Mouse (Mus musculus): ENCODE results near the gene Zfp668.
A peak's percentile ranks its signal among the peaks of the same experiment; 100 is the strongest.

The Zfp668 gene

GRCm38 (mm10) chr7:127895442-127895841, 18.8 kb upstream of the Zfp668 start, which contains the start of the genes Gm21974 and Vkorc1:
Gm21974 (minus strand) TSS chr7:127895454.
Vkorc1 (minus strand) TSS chr7:127895617.
- peak; percentile 98 for DNase-seq (ENCODE audit: low spot score)

- peak; percentile 24 for DNase-seq (ENCODE audit: low spot score)
These were observed 17.9 kb upstream of the Zfp668 start for GRCm38 (mm10) chr7:127894480-127894879.

GRCm38 (mm10) chr7:127890798-127891197, 14.2 kb upstream of the Zfp668 start, which contains the start of gene Prss53:
Prss53 (minus strand) TSS chr7:127890970.
- peak; percentile 31 for DNase-seq (ENCODE audit: low spot score)

DNA sequence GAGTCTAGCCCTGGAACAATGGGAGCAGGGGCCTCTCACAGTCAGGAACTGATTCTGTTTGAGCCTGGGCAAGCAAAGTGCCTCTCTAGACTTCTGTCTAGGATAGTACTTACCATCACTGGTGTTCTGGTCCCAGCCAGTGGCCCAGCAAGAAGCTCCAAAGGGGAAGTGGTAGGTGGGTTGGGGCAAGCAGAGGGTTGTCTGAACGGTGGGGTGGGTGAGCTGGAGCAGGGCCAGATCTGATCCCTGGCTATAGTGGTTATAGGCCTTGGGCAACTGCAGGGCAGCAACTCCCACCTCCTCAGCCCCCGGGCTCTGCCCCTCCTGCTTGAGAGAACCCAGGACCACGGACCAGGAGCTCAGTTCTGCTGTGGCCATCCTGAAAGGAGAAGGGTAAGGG, 12.2 kb upstream of the Zfp668 start:
- DNase-seq (ENCODE audit: low spot score), result no peak

GRCm38 (mm10) chr7:127887781-127888180, 11.2 kb upstream of the Zfp668 start:
- DNase-seq (ENCODE audit: low spot score), result no peak

- no peak for DNase-seq (ENCODE audit: low spot score)
These were observed 10.6 kb upstream of the Zfp668 start for GRCm38 (mm10) chr7:127887191-127887590.

- DNase-seq (ENCODE audit: low spot score), result no peak
These were observed 9.9 kb upstream of the Zfp668 start for GRCm38 (mm10) chr7:127886551-127886950.

DNA sequence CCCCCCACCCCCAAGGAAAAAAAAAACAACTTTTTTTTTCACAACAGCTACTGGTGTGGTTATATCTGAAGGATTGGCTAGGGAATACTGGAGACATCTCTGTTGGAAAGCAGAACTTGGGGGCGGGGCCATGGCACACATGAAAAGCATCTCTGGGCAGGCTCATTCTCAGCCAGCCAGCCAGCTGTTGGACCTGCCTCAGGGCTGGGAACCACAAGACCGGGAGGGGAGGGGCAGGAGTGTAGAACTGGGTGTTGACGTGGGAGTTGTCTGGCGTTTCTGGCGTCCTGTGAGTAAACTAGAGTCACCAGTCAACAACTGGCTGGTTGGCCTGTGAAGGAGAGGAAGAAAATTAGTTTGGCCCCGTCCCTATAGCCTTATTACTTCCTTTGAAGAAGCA, 9.3 kb upstream of the Zfp668 start:
- DNase-seq (ENCODE audit: low spot score), result peak; percentile 63

- DNase-seq (ENCODE audit: low spot score), result no peak
These were observed 3.8 kb upstream of the Zfp668 start for GRCm38 (mm10) chr7:127880431-127880830.

DNA sequence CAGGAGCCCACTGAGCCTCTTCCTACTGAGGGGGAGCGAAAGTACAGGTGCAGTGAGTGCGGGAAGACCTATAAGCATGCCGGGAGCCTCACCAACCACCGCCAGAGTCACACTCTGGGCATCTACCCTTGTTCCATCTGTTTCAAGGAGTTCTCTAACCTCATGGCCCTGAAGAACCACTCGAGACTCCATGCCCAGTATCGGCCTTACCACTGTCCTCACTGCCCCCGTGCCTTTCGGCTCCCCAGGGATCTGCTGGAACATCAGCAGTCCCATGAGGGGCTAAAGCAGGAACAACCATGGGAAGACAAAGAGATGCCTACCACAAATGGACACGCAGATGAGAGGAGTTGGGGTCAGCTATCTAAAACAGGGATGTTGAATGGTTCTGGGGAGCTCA, 2.7 kb upstream of the Zfp668 start:
- DNase-seq (ENCODE audit: low spot score), result no peak

DNA sequence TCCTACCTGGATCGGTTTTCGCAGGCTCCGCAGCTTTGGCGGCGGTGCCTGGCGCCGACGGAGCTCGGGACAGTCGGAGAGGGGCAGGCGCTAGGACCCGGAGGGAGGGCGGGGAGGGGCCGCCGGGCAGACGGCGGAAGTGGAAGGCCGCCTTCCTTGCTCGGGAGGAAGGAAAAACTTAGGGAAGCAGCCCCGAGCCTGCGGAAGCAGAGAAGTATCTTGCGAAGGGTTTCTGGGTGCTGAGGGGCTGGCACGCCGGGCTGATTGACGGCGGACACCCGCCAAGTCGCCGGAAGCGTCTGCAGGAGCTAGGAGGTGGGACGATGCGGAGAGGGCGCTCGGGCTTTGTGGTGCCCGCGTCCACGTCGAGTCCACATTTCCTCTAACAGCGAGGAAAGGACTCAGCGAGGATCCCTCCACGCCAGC, 574 bp downstream of the Zfp668 start, which contains the start of gene Zfp646:
TSS of gene Zfp646 (plus strand) at position 181 of the 426 bp plus-strand sequence.
- DNase-seq (ENCODE audit: low spot score), result peak; percentile 71

- peak; percentile 93 for DNase-seq (ENCODE audit: low spot score)
These were observed 1.0 kb downstream of the Zfp668 start for GRCm38 (mm10) chr7:127875627-127876001.

DNA sequence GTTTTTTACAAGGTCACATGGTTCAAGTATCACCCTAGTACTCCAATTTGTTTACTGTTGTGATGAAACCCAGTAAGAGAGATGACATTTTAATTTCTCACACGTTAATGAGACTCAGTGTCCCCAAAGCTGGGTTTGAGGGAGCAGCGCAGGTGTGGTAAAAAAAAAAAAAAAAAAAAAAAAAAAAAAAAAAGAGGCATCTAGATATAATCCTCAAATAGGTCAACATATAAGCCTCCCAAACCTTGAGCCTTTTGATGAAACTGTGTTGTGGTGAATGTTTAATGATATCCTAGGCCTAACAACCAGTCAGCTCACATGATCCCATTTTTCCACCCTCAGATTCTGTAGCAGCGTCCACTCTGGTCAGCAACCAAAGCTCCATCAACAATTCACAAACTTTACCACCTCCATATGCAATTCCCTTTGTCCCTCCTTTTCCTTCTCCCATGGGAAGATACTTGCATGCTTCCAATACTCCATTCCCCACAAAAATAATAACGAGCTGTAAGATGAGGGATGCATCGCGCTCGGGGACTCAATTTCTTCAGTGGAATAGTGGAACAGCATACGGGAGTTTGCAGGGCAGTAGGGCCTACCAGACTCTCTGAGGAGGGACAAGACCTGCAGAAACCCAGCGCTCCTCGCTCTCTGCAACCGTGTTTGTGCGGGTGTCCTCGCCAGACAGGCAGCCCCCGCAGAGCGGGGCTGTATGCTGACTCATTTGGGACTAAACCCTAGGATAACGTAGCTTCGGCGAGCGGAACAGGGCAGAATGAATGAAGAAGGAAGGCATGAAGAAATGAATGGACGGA, 1.6 kb downstream of the Zfp668 start:
- no peak for DNase-seq (ENCODE audit: low spot score)

DNA sequence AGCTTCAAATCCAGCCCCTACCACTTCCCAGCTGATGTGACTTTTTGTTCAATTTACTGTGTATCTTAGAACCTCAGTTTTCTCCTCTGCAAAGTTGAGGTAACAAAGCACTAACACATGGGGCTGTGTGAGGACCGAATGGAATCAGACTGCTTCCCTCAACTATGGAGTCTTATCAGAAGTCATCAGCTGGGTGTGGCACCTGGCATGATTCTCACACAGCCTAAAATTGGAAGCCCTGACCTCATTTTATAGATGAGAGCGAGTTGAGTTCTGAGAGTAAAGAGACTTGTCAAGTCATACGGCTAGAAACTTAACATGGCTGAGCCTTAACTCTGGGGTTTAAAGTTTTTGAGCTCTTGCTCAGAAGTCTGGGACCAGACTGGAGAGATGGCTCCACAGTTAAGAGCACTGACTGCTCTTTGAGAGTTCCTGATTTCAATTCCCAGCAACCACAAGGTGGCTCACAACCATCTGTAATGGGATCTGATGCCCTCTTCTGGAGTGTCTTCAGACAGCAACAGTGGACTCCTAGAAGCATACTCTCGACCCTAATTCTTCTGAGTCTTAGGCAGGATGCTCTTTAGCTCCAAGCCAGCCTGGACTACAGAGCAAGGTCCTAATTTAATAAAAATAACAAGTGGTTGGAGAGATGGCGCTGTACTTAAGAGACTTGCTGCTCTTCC, 6.3 kb downstream of the Zfp668 start:
- DNase-seq (ENCODE audit: low spot score), result no peak

- no peak for DNase-seq (ENCODE audit: low spot score)
These were observed 7.3 kb downstream of the Zfp668 start for GRCm38 (mm10) chr7:127869149-127869810.

DNA sequence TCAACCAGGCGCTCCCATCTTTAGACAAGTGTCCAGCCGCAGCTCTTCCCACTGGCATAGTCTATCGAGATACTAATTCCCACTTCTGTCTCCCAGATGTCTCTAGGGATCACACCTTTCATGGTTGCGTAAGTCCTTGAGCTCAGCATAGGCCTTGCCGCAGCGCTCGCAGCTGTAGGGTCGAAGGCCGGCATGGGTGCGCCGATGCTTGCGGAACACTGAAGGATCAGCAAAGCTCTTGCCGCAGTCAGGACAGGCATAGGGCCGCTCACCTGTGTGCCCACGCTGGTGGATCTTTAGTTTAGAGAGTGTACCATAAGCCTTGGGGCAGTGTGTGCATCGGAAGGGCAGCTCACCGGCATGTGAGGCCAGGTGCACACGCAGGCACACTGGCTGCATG, 9.0 kb downstream of the Zfp668 start:
- no peak for DNase-seq (ENCODE audit: low spot score)

DNA sequence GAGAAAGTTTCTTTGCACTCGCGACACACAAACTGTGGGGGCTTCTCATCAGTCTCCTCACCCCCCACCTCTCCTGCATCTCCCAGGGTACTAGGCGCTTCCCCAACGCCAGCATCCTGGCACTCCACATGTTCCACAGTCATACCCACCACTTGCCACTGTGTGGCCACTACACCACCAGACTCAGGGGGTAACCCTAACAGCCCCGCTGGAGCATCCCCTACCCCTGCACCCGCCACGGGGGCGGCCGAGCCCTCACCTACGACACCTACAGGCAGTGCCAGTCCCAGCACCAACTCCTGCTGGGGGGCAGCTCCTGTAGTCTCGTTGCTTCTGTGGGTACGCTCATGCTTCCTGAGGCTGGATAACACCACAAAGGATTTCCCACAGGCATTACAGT, 10.2 kb downstream of the Zfp668 start:
- no peak for DNase-seq (ENCODE audit: low spot score)

GRCm38 (mm10) chr7:127858258-127858657, 18.4 kb downstream of the Zfp668 start:
- no peak for DNase-seq (ENCODE audit: low spot score)

GRCm38 (mm10) chr7:127850906-127851305, 25.7 kb downstream of the Zfp668 start:
- DNase-seq (ENCODE audit: low spot score), result peak; percentile 31

DNA sequence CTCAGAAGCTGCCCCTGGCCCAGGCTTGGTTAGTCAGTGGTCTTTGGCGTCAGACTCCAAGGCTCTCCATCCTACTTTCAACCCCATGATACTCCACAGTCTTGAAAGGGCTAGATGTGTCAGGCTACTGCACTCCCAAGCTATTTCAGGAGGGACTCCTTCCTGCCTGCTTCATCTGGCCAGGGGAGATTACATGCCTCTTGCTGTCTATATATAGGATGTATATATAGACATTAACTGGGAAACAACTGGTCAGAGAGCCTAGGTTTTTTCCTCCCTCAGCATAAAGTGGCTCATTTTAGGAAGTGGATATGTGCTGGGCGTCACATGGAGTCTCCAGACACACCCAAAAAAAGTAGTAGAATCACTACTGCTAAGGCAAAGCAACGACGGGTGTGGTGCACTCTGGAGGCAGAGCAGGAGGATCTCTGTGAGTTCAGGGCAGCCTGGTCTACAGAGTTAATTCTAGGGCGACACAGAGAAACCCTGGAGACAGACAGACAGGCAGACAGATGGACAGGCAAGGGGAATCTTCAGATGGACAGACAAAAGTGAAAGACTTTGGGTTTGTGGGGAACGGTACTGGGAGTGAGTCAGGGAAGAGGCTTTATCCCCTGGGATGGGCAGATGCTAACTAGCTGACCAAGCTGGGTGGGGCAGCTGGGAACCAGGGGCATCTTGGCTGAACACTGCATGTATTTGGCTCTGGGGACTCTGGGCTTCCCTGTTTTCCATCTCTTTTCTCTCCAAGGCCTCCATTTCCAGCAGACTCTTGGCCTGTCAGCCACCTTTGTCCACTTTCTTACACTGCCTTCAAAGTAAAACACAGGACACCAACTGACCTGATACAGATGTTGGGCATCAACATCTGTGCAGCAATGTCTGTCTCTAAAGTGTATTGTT, 26.4 kb downstream of the Zfp668 start:
- DNase-seq (ENCODE audit: low spot score), result no peak

DNA sequence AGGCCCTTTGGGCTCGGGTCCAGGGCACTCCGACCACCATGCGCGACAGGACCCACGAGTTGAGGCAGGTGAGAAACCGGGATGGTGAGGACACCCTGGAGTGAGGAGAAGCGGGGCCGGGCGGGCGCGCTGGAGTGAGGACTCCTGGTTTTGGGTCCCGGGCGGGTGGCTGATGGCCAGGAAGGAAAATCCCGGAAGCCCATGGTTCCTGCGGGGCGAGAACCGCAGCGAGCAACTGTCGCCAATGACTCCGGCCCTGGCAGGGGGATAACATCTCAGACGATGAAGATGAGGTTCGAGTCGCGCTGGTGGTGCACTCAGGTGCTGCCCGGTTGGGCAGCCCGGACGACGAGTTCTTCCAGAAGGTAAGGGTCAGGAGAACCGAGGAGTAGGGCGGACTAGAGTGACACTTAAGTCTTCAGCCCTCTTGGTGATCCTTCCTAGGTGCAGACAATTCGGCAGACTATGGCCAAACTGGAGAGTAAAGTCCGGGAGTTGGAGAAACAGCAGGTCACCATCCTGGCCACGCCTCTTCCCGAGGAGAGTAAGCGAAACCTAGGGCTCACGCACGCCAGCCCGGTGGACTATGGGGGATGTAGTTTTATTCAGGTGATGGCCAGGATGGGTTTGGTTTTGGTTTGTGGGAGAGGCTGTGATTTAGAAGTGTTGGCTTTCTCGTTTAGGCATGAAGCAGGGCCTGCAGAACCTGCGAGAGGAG, 34.5 kb downstream of the Zfp668 start:
- peak; percentile 88 for DNase-seq (ENCODE audit: low spot score)

Data from lung, postnatal 25 days (tissue).